Mouse (Mus musculus) brain, adult 2 months (tissue): ENCODE measurements at regions not wholly inside any gene's neighbourhood (a gene's known extent, or its start where the extent isn't known, plus 50 kb on each side); places are given as distances from the start of the nearest gene placed in this dataset.
A peak's percentile ranks its signal among the peaks of the same experiment; 100 is the strongest.
"Not testable (repeated sequence)": the region's sequence is repeated elsewhere in the genome, so short reads cannot be mapped to it uniquely, and the experiment has no call there.

ENCODE experiments used
- DNase-seq: peaks from one replicate; pipeline ENCODE4 v3.0.0; 2011; ENCODE audit warnings: low read depth, low spot score

- peak; percentile 43 for DNase-seq
Observed at GRCm38 (mm10) chr4:131415453-131415852, 422.6 kb downstream of the Ptpru start.

GRCm38 (mm10) chr4:131416209-131416608, 421.9 kb downstream of the Ptpru start:
- DNase-seq = no peak

- DNase-seq = peak; percentile 54
Observed at GRCm38 (mm10) chr4:131417159-131417748, 420.8 kb downstream of the Ptpru start.

GRCm38 (mm10) chr4:131425311-131425710, 412.8 kb downstream of the Ptpru start:
- no peak for DNase-seq

GRCm38 (mm10) chr4:131427871-131428270, 410.2 kb downstream of the Ptpru start:
- peak; percentile 33 for DNase-seq

- DNase-seq = peak; percentile 79
Observed at GRCm38 (mm10) chr4:131429356-131429755, 408.7 kb downstream of the Ptpru start.

DNA sequence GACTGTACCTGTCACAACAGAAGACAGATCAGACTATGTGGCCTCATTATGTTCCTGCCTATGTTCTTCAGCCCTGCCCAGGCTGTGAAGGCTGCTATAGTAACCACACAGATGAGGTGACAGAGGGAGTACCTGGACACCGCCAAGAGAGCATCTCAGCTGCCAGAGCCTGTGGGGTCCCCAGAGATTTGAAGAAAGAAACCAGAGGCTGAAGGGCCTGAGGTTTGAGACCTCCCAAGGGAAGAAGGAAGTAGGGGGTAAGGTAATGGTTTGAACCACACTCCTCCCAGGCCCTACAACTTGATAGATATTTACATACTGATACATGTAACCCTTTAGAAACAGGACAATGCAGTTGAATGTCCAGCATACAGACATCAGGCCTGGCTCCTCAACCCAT, 407.7 kb downstream of the Ptpru start:
- DNase-seq = no peak

GRCm38 (mm10) chr4:131431188-131431587, 406.9 kb downstream of the Ptpru start:
- DNase-seq = peak; percentile 76

GRCm38 (mm10) chr4:131432591-131433177, 405.4 kb downstream of the Ptpru start:
- no peak for DNase-seq

DNA sequence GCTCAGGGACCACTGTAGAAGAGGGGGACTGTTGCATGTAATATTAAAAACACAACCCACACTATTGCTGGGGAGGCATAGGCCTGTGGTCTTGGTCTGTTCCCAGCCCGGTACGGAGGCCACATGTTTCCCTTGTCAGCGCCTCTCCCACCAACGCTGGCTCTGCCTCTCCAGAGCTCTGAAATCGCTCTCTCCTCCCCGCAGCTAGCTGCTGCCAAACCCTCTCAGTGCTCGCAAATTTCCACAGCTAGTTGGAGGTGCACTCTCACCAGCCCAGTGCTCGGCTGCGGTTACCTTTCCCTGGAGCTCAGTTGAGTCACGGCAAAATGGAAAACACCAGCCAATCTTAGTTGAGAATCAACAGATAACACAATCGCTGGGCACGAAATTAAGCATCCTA, 402.9 kb downstream of the Ptpru start:
- peak; percentile 62 for DNase-seq

GRCm38 (mm10) chr4:131438403-131438802, 399.7 kb downstream of the Ptpru start:
- DNase-seq = no peak

DNA sequence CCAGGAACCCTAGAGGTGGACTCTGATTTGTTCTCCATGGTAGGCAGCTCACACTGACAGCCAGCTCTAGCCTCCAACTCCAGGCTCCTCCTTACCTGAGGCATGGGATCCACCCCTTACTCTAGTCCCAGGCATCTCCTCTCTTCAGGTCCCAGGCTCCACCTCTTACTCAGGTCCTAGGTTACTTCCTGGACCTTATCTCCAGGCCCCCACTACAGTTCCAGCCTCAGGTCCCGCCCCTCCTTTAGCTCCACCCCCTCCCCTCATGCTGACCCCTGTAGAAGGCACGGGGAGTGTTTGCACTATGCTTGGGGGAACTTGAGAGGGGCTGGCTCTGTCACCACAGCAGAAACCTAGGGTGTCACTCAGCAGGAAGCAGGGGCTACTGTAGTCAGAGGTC, 399.2 kb downstream of the Ptpru start:
- no peak for DNase-seq

GRCm38 (mm10) chr4:131440845-131441244, 397.2 kb downstream of the Ptpru start:
- DNase-seq = no peak

DNA sequence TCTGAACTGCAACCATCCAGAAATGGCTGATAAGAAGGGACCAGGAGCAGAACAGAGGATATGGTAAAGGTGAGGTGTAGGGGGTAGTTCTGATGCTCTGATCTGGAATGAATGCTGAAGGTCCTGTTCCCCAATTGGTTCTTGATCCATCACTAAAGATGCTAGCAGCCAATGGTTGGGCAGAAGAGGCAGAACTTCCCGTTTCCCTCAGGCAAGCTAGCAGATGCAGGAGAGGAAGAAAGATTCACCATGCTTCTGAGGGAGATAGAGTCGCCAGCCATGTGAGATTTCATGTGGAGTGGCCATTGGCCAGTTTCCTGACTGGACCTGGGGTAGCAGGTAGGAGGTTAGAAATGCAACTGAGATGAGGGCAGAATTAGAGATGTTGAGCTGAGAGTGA, 394.6 kb downstream of the Ptpru start:
- DNase-seq = no peak

- DNase-seq = not testable (repeated sequence)
Observed at GRCm38 (mm10) chr4:131450296-131450695, 387.8 kb downstream of the Ptpru start.

DNA sequence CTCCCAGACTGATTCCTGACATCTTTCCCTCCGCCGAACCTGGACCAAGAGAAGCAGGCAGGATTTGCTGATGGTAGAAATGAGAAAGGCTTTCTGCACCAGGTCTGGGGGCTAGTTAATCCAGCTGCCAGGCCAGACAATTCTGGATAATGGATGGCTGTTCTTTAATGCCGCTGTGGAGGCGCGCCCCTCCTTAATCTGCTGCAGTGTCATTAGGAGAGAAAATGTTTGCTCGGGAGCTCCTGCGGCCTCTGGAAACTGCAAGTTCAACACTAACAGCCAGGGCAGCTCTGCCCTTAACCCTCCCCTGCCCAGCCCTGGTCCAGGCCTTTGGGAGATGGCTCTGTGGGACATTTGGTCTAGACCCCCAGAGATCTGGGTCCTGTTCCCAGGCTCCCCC, 380.5 kb downstream of the Ptpru start:
- DNase-seq = no peak

DNA sequence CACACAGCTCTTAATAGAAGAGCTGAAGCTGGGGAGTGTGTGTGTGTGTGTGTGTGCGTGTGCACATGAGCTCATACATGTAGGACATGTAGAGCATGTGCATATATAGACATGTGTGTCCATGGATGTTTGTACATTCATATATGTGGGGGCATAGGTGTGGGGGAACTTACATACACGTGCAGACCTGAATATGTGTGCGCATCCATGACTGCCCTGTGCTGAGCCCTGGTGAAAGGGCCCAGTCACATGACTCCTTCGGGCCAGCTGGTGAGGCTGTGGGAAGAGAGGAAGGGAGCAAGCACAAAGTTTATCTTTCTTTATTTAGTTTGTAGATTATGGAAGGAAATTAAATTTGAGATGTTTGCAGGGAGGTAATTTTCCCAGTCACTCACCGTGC, 378.3 kb downstream of the Ptpru start:
- no peak for DNase-seq

- DNase-seq = no peak
Observed at GRCm38 (mm10) chr4:131461312-131461711, 376.8 kb downstream of the Ptpru start.

DNA sequence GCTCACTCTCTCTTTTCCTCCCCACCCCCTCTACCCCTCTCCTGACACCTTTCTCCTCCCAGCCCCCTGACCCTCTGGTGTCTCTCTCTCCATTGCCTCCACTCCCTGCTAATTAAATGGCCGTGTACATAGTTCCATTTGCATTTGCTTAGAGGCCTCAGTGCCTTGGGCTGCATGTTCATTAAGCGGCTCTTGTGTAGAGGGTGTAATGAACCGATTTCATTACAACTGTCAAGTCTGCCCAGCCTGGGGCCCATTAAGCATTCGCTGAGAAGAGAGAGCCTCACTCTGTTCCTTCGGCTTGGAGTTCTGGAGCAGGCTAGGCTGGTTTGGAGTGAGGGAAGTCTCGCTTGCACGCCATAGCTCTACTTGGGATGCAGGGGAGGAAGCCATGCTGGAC, 376.4 kb downstream of the Ptpru start:
- no peak for DNase-seq

- no peak for DNase-seq
Observed at GRCm38 (mm10) chr4:131475023-131475422, 363.1 kb downstream of the Ptpru start.

DNA sequence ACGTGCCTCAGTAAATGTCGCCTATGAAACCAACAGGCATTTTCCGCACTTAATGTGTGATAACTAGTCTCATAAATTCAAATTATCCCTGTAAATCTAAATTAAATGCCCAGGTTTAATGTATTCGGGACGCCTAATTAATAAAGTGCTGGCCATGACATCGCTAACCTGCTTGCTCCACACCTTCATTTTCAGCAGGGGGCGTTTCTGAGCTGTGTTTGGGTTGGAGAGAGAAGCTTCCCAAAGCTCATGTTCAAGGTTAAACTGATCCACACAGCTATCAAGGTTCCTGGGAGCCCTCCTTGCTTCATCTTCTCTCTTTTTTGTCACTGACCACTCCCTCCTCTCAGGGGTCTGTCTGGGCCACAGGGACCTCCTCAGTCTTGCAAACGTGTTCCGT, 359.2 kb downstream of the Ptpru start:
- no peak for DNase-seq

- DNase-seq = no peak
Observed at GRCm38 (mm10) chr4:131483958-131484605, 354.0 kb downstream of the Ptpru start.

DNA sequence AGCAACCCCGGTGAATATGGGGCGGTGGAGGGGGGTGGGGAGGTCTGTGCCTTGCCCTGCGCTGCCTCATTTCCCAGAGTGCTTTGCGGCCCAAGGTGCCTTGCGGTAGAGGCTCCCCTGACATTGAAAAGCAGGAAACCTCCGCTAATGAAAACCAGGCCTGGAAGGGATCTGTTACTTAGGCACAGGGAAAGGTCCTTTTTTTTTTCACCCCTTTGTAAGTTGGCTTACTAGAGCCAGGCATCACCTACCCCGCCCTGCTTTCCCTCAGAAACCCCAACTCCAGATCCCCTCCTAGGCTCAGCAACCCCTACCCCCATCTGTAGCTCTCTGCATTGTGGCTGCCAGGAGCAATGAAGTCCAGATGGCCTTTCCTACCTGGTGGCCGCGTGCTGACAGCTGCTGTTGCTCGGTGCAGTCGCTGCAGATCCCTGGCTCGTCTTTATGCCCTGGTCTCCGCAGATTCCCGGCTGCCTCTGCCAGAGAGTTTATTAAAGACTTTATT, 353.4 kb downstream of the Ptpru start:
- DNase-seq = no peak
